Mouse (Mus musculus): Measurements from ENCODE around the gene Rims4. TPM values are rescaled to one million over a fixed set of nuclear protein-coding genes. Genes with fewer than 3 reads are reported as not detected.

Rims4 gene
- total RNA-seq (2023), result not detected

DNA sequence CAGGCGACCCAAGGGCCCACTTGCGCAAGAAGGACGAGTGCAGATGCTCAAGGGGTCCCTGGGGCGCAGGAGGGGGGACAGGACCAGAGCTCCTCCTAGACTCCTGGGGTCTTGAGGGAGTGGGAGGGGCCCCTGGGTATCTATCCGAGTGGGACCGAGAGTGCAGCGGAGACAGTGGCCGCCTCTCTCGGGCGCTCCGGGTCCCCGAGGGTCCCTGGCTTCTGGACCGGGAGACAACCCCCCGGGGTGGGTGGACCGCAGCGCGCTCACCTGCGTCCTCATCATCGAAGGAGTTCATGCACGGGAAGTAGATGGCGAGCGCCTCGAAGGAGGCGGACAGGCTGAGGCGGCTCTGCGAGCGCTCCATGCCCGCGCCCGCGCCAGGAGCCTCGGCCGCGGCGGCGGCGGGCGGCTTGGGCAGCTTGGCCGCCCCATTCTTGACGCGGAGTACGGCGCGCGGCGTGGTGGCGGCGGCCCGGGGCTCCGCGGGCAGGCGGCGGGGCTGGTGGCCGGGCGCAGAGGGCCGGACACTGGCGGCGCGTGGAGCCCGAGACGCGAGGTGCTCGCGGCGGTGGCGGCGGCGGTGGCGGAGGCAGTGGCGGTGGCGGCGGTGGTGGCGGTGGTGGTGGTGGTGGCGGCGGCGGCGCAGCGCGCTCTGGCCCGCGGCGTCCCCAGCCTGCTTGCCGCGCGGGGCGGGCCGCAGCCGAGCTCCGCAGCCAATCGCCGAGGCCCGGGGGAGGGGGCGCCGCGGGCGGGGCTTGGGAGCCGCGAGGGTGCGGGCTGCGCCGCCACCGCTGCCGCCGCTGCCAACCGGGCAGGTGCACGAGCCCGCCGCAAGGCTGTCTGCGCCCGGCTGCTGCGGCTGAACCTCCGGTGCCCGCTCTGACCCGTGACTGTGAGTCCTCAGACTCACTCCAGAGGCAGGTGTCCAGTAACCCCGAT lies at the start of gene Rims4:
Rims4 (minus strand) TSS at position 367 of the 942 bp plus-strand sequence.

DNA sequence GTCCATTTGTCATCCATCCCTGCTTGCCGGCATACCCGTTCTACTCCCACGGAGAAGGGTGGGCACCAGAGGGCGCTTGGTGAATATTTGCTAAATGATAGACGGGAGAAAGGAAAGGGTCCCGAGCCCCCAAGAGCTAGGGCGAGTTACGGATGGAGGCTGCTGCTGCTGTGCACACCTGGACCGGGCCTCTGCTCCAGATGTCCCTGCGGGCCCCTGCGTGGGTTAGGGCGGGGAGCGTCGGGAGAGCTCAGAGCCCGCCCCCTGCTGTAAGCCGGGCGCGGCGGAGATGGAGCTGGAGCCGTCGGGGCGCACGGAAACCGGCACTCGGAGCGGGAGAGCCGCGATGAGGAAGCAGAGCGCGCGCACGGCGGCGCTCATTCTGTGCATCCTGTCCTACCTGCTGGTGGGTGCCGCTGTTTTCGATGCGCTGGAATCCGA lies 65.0 kb downstream of the Rims4 start, which contains the start of gene Kcnk15:
Kcnk15 (plus strand) TSS at position 191 of the 441 bp plus-strand sequence.

DNA sequence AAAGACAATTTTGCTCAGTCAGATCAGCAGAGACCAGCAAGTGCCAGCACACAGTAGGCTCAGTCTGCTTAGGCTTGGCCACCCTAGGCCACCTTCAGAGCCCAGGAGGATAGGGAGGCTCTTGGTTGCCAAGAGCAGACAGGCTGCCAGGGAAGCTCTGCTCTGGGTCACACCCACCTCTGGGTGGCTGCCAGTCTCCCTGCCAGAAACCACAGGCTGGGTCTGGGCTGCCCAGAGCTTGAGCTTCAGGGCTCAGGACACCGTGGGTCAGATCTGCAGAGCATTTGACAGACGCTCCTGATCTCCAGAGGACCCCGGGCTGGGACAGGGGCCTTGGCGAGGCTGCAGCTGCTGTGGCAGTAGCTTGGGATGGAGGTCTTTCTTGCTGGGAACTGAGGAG lies 97.9 kb downstream of the Rims4 start, which contains the start of gene Ccn5:
Ccn5 (plus strand) TSS at position 255 of the 400 bp plus-strand sequence.

Other genes starting within 250 kb of the Rims4 start
- 10 to 100 TPM; 11.4 to 15.4 TPM for gene Ada, start 168.4 kb downstream of the Rims4 start, total RNA-seq (2023)
- gene Ccn5, start 97.8 kb downstream of the Rims4 start, total RNA-seq (2023), result not detected
- gene Kcnk15, start 65.0 kb downstream of the Rims4 start, total RNA-seq (2023), result not detected
- gene Ywhab, start 76.3 kb upstream of the Rims4 start, total RNA-seq (2023), result 100 to 1,000 TPM; 130 to 135 TPM
- 10 to 100 TPM in 1 of 2 experiments, 1 to 10 TPM in 1; 5.3 to 11.1 TPM for gene Pabpc1l, start 106.8 kb upstream of the Rims4 start, total RNA-seq (2023)
- 100 to 1,000 TPM; 323 to 326 TPM for gene Stk4, start 151.6 kb upstream of the Rims4 start, total RNA-seq (2023)
- 10 to 100 TPM; 75.3 to 84.3 TPM for gene Tomm34, start 152.5 kb upstream of the Rims4 start, total RNA-seq (2023)

All from T-cell, adult 66 days (primary cell).